Mouse (Mus musculus): Measurements from ENCODE around the gene Olfr1417. TPM values are rescaled to one million over a fixed set of nuclear protein-coding genes. Genes with fewer than 3 reads are reported as not detected.
"Not testable (repeated sequence)": the region's sequence is repeated elsewhere in the genome, so short reads cannot be mapped to it uniquely, and the experiment has no call there.

Olfr1417 gene
- total RNA-seq (2015) (not detected in 2 replicates), total RNA-seq (2017) (not detected in 2 replicates)

GRCm38 (mm10) chr19:11839119-11839518 lies at the start of gene Olfr1417:
Gene Olfr1417 (minus strand): TSS chr19:11839219.
- no peak for ATAC-seq (ENCODE audit: poor library complexity, severe bottlenecking)

- no peak for ATAC-seq (ENCODE audit: poor library complexity, severe bottlenecking)
Measured at GRCm38 (mm10) chr19:11886265-11886664, 47.2 kb upstream of the Olfr1417 start, which contains the start of gene Olfr1420. Gene Olfr1420 (plus strand): TSS chr19:11886565.

- not testable (repeated sequence) for ATAC-seq (ENCODE audit: poor library complexity, severe bottlenecking)
Measured at GRCm38 (mm10) chr19:11878404-11878803, 39.4 kb upstream of the Olfr1417 start.

GRCm38 (mm10) chr19:11875006-11875405 lies 36.0 kb upstream of the Olfr1417 start, which contains the start of gene Olfr1419:
Gene Olfr1419 (minus strand): TSS chr19:11875106.
- no peak for ATAC-seq (ENCODE audit: poor library complexity, severe bottlenecking)

- ATAC-seq (ENCODE audit: poor library complexity, severe bottlenecking): no peak
Measured at GRCm38 (mm10) chr19:11867837-11868236, 28.8 kb upstream of the Olfr1417 start.

GRCm38 (mm10) chr19:11860966-11861365 lies 21.9 kb upstream of the Olfr1417 start, which contains the start of gene Olfr1418:
Gene Olfr1418 (minus strand): TSS chr19:11861066.
- ATAC-seq (ENCODE audit: poor library complexity, severe bottlenecking): no peak

GRCm38 (mm10) chr19:11856506-11856905 lies 17.5 kb upstream of the Olfr1417 start:
- ATAC-seq (ENCODE audit: poor library complexity, severe bottlenecking): no peak

GRCm38 (mm10) chr19:11854821-11855220 lies 15.8 kb upstream of the Olfr1417 start:
- no peak for ATAC-seq (ENCODE audit: poor library complexity, severe bottlenecking)

- no peak for ATAC-seq (ENCODE audit: poor library complexity, severe bottlenecking)
Measured at GRCm38 (mm10) chr19:11852652-11853051, 13.6 kb upstream of the Olfr1417 start.

GRCm38 (mm10) chr19:11846333-11846732 lies 7.3 kb upstream of the Olfr1417 start:
- no peak for ATAC-seq (ENCODE audit: poor library complexity, severe bottlenecking)

GRCm38 (mm10) chr19:11823346-11824065 lies 15.5 kb downstream of the Olfr1417 start:
- ATAC-seq (ENCODE audit: poor library complexity, severe bottlenecking): no peak

- no peak for ATAC-seq (ENCODE audit: poor library complexity, severe bottlenecking)
Measured at GRCm38 (mm10) chr19:11820211-11820610, 18.8 kb downstream of the Olfr1417 start.

- peak; percentile 79 for ATAC-seq (ENCODE audit: poor library complexity, severe bottlenecking)
Measured at GRCm38 (mm10) chr19:11819800-11820199, 19.2 kb downstream of the Olfr1417 start.

- no peak for ATAC-seq (ENCODE audit: poor library complexity, severe bottlenecking)
Measured at GRCm38 (mm10) chr19:11819143-11819700, 19.8 kb downstream of the Olfr1417 start, which contains the start of gene Stx3. Gene Stx3 (minus strand): TSS chr19:11819403.

GRCm38 (mm10) chr19:11818199-11819142 lies 20.5 kb downstream of the Olfr1417 start:
- ATAC-seq (ENCODE audit: poor library complexity, severe bottlenecking): peak; percentile 47

- ATAC-seq (ENCODE audit: poor library complexity, severe bottlenecking): no peak
Measured at GRCm38 (mm10) chr19:11817586-11817985, 21.4 kb downstream of the Olfr1417 start.

GRCm38 (mm10) chr19:11816706-11817105 lies 22.3 kb downstream of the Olfr1417 start:
- ATAC-seq (ENCODE audit: poor library complexity, severe bottlenecking): no peak

- no peak for ATAC-seq (ENCODE audit: poor library complexity, severe bottlenecking)
Measured at GRCm38 (mm10) chr19:11814742-11815333, 24.2 kb downstream of the Olfr1417 start.

- ATAC-seq (ENCODE audit: poor library complexity, severe bottlenecking): no peak
Measured at GRCm38 (mm10) chr19:11813649-11814048, 25.4 kb downstream of the Olfr1417 start.

GRCm38 (mm10) chr19:11813136-11813535 lies 25.9 kb downstream of the Olfr1417 start:
- no peak for ATAC-seq (ENCODE audit: poor library complexity, severe bottlenecking)

All from megakaryocyte, adult 5-6 weeks (primary cell).